Mouse (Mus musculus): ENCODE measurements around the gene 4833439L19Rik. TPM values are rescaled to one million over a fixed set of nuclear protein-coding genes. Genes with fewer than 3 reads are reported as not detected.

Gene 4833439L19Rik
- total and polyA plus RNA-seq, 3 experiments = 23.1 to 25.0 (median 23.5) TPM

DNA sequence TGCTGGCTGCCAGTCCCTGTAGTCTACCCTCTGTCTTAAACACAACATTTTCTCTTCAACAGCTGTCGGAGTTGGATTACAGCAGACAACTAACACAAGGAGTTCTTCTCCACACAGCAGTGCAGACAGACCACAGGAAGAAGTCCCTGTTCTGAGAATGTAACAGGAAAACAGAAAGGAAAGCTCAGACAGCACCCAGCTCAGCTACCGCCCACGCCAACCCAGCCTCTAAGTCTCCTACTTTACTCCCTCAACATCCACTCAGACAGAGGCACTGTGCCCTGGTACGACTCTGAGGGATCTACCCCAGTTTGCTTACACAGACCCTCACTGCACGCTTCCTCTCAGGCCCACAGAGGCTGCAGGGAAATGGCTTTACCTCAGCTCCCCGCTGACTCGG, 4.6 kb downstream of the 4833439L19Rik start:
- peaks cover 2 to 17% of the 10 kb centered on the region in 2 experiments for H3K4me1 ChIP-seq (ENCODE audit: control insufficient read depth in 1 of 2, insufficient read depth in 2 of 2)
- H3K4me2 ChIP-seq (ENCODE audit: insufficient read depth, low read depth, poor library complexity, severe bottlenecking) = no peak overlapping the region
- no peak overlapping the region for H3K27ac ChIP-seq (ENCODE audit: insufficient read depth, low read depth)
- H3K27me3 ChIP-seq (replicated peaks) = no peaks in the 10 kb centered on the region
- DNase-seq (ENCODE audit: extremely low read depth) = no peak
- TF ChIP-seq SIN3A (IDR thresholded peaks at IDR 0.05; ENCODE audit: low read length) = no peak
- no peak for TF ChIP-seq POLR2A (IDR thresholded peaks at IDR 0.05; ENCODE audit: low read depth, low read length)
- TF ChIP-seq JUN (IDR thresholded peaks at IDR 0.05; ENCODE audit: insufficient read depth, low read depth, low read length) = no peak
- no peak for TF ChIP-seq IRF4 (IDR thresholded peaks at IDR 0.05; ENCODE audit: low read depth, low read length)
- no peak for TF ChIP-seq MEF2A (IDR thresholded peaks at IDR 0.05; ENCODE audit: borderline replicate concordance, low read depth, low read length)
- no peak for TF ChIP-seq ETS1 (conservative IDR thresholded peaks at IDR 0.05; ENCODE audit: low read depth, low read length)
- TF ChIP-seq E2F4 (IDR thresholded peaks at IDR 0.05; ENCODE audit: insufficient replicate concordance, low read depth, low read length) = no peak
- TF ChIP-seq ZKSCAN1 (IDR thresholded peaks at IDR 0.05; ENCODE audit: borderline replicate concordance, low read depth, low read length) = no peak
- TF ChIP-seq ZMIZ1 (IDR thresholded peaks at IDR 0.05; ENCODE audit: low read depth, low read length) = no peak
- TF ChIP-seq PAX5 (IDR thresholded peaks at IDR 0.05; ENCODE audit: low read length) = no peak
- TF ChIP-seq MAX (IDR thresholded peaks at IDR 0.05; ENCODE audit: low read length) = no peak
- TF ChIP-seq CHD2 (IDR thresholded peaks at IDR 0.05; ENCODE audit: low read length) = no peak
- peaks cover 59 to 75% of the 10 kb centered on the region in 2 experiments for H3K36me3 ChIP-seq (replicated peaks in 1 of 2; ENCODE audit: control insufficient read depth in 1 of 2, insufficient read depth in 1 of 2, low read length in 1 of 2)
- in situ Hi-C loops (cut with MboI; ENCODE audit: low pct_ligation_motif_present, low pct_unique_long_range_greater_than_20kb, low sequenced_read_pairs) = no loop called here
- no peak overlapping the region for H3K9ac ChIP-seq (ENCODE audit: insufficient read depth, low read depth)
- H3K79me2 ChIP-seq (replicated peaks; ENCODE audit: control insufficient read depth, extremely low read depth, insufficient read depth, poor library complexity, severe bottlenecking) = peaks cover 17% of the 10 kb centered on the region
- dilution Hi-C loops (cut with MboI; ENCODE audit: extremely low pct_ligation_motif_present, extremely low pct_unique_long_range_greater_than_20kb, low sequenced_read_pairs) = no loop called here
- H3K4me3 ChIP-seq (replicated peaks in 1 of 3; ENCODE audit: low read depth in 2 of 3, low read length in 2 of 3, poor library complexity in 1 of 3) = no peak overlapping the region
- H3K9me3 ChIP-seq (replicated peaks; ENCODE audit: low read length) = no peaks in the 10 kb centered on the region

DNA sequence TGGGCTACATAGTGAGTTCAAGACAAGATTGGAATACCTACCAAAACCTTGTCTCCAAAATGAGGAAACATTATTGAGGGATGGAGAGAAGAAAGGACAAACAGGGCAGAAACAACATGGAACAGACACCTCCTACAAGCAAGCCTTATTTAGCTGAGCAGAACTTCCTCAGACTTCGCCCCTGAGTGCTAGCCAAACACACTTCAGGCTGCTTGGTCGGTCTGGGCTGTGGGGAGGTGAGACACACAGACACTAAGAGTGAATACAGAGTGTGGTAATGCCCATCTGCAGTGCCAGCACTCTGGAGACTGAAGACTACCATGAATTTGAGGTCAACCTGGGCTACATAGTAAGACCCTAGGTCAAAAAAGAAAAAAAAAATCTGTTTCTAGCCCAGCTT, 5.6 kb downstream of the 4833439L19Rik start:
- Histone ChIP-seq H3K27ac (ENCODE audit: insufficient read depth, low read depth) (no peak overlapping the region), H3K9me3 (replicated peaks; ENCODE audit: low read length) (no peaks in the 10 kb centered on the region), H3K27me3 (replicated peaks) (no peaks in the 10 kb centered on the region), H3K4me1 (ENCODE audit: control insufficient read depth in 1 of 2, insufficient read depth in 2 of 2) (peaks cover 2 to 13% of the 10 kb centered on the region in 2 experiments), H3K4me2 (ENCODE audit: insufficient read depth, low read depth, poor library complexity, severe bottlenecking) (no peak overlapping the region), H3K9ac (ENCODE audit: insufficient read depth, low read depth) (no peak overlapping the region), H3K36me3 (replicated peaks in 1 of 2; ENCODE audit: control insufficient read depth in 1 of 2, insufficient read depth in 1 of 2, low read length in 1 of 2) (peaks cover 64 to 82% of the 10 kb centered on the region in 2 experiments), H3K79me2 (replicated peaks; ENCODE audit: control insufficient read depth, extremely low read depth, insufficient read depth, poor library complexity, severe bottlenecking) (peaks cover 15% of the 10 kb centered on the region), H3K4me3 (replicated peaks in 1 of 3; ENCODE audit: low read depth in 2 of 3, low read length in 2 of 3, poor library complexity in 1 of 3) (no peak overlapping the region)
- dilution Hi-C loops (cut with MboI; ENCODE audit: extremely low pct_ligation_motif_present, extremely low pct_unique_long_range_greater_than_20kb, low sequenced_read_pairs) = no loop called here
- in situ Hi-C loops (cut with MboI; ENCODE audit: low pct_ligation_motif_present, low pct_unique_long_range_greater_than_20kb, low sequenced_read_pairs) = no loop called here
- DNase-seq (ENCODE audit: extremely low read depth) = no peak
- TF ChIP-seq MXI1 (IDR thresholded peaks at IDR 0.05; ENCODE audit: low read depth, low read length) (no peak), EP300 (IDR thresholded peaks at IDR 0.05; ENCODE audit: low read length) (no peak), RCOR1 (conservative IDR thresholded peaks at IDR 0.05; ENCODE audit: low read depth, low read length) (no peak), ZNF384 (IDR thresholded peaks at IDR 0.05; ENCODE audit: low read depth, low read length) (no peak), SMC3 (IDR thresholded peaks at IDR 0.05; ENCODE audit: low read depth, low read length) (no peak), ELF1 (IDR thresholded peaks at IDR 0.05; ENCODE audit: low read depth, low read length) (no peak), NELFE (IDR thresholded peaks at IDR 0.05; ENCODE audit: low read depth, low read length) (no peak), BHLHE40 (IDR thresholded peaks at IDR 0.05; ENCODE audit: low read depth, low read length) (no peak), ETS1 (conservative IDR thresholded peaks at IDR 0.05; ENCODE audit: low read depth, low read length) (no peak), SIN3A (IDR thresholded peaks at IDR 0.05; ENCODE audit: low read length) (no peak)

Data from CH12.LX (cell line).